Mouse (Mus musculus) frontal cortex, postnatal 36 days (tissue): ENCODE data around the gene Bub1b.
A peak's percentile ranks its signal among the peaks of the same experiment; 100 is the strongest.

Experiments
- DNase-seq, 2 experiments: peaks; one replicate each; pipeline ENCODE4 v3.0.0; 2022; ENCODE audit warnings: low spot score in 2 of 2

Gene Bub1b

GRCm38 (mm10) chr2:118664975-118665516 lies 67.0 kb downstream of the Bub1b start:
- no peak for DNase-seq

GRCm38 (mm10) chr2:118665616-118666015 lies 67.6 kb downstream of the Bub1b start:
- DNase-seq, result no peak

GRCm38 (mm10) chr2:118667181-118667580 lies 69.2 kb downstream of the Bub1b start:
- DNase-seq, result no peak

- no peak for DNase-seq
Measured at GRCm38 (mm10) chr2:118669245-118669644, 71.2 kb downstream of the Bub1b start.

GRCm38 (mm10) chr2:118669785-118670184 lies 71.8 kb downstream of the Bub1b start:
- no peak for DNase-seq

GRCm38 (mm10) chr2:118671728-118672127 lies 73.7 kb downstream of the Bub1b start:
- no peak for DNase-seq

GRCm38 (mm10) chr2:118673686-118674465 lies 75.9 kb downstream of the Bub1b start:
- DNase-seq, result no peak

GRCm38 (mm10) chr2:118674500-118674899 lies 76.5 kb downstream of the Bub1b start:
- no peak for DNase-seq

- DNase-seq, result peak in 1 of 2 experiments; percentile 27
Measured at GRCm38 (mm10) chr2:118676839-118677741, 79.1 kb downstream of the Bub1b start.

- peak in 1 of 2 experiments; percentile 25 for DNase-seq
Measured at GRCm38 (mm10) chr2:118677817-118678216, 79.8 kb downstream of the Bub1b start.

- DNase-seq, result no peak
Measured at GRCm38 (mm10) chr2:118679577-118679976, 81.6 kb downstream of the Bub1b start.

GRCm38 (mm10) chr2:118680926-118681325 lies 82.9 kb downstream of the Bub1b start:
- DNase-seq, result no peak

- no peak for DNase-seq
Measured at GRCm38 (mm10) chr2:118682544-118683260, 84.7 kb downstream of the Bub1b start.

- DNase-seq, result peak in 1 of 2 experiments; percentile 40
Measured at GRCm38 (mm10) chr2:118685088-118685487, 87.1 kb downstream of the Bub1b start.

GRCm38 (mm10) chr2:118686693-118687092 lies 88.7 kb downstream of the Bub1b start:
- no peak for DNase-seq

- DNase-seq, result no peak
Measured at GRCm38 (mm10) chr2:118687791-118688190, 89.8 kb downstream of the Bub1b start.

GRCm38 (mm10) chr2:118689875-118690274 lies 91.9 kb downstream of the Bub1b start:
- no peak for DNase-seq
